Mouse (Mus musculus): ENCODE data around the gene Gfod2.

DNA sequence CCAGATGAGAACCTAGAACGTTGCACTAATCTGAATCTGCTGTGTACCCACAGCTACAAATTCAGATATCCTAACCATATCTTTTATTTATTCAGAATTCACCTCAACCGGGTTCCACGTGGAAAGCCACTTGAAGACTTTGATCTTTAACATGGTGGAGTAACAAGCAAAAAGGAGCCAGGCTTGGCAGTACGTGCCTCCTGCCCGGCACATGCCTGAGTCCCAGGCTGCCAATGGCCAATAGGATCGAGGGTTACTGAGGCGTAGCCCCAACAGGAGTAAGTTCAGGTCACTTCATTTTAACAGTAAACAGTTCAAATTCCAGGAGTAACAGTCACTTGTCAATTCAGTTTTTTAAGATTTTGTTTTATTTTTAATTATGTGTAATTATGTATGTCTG, 46.3 kb upstream of the Gfod2 start:
- TF ChIP-seq POLR2A (IDR thresholded peaks at IDR 0.05; ENCODE audit: extremely low read depth, insufficient read depth, low read length), result no peak
- no peak for TF ChIP-seq CTCF (IDR thresholded peaks at IDR 0.05; ENCODE audit: low read depth, low read length)
